Mouse (Mus musculus) limb, embryonic 10.5 days (tissue): ENCODE measurements around the gene Ylpm1. TPM values are rescaled to one million over a fixed set of nuclear protein-coding genes. Genes with fewer than 3 reads are reported as not detected.

Experiments
- polyA plus RNA-seq: library from polyadenylated mRNA; unstranded; fragments of >200 nt; fragmentation: Nextera tagmentation; extraction: Ambion mirVana; gene quantifications from 2 replicates; pipeline ENCODE4 v1.2.1, GENCODE M21; 2016

Ylpm1 gene
- polyA plus RNA-seq, 1 experiment from 2014 or later: 35.8 TPM

Other genes starting within 250 kb of the Ylpm1 start
- 55.9 and 62.5 TPM in 2 replicates for gene Npc2, start 223.2 kb upstream of the Ylpm1 start, polyA plus RNA-seq
- 118 and 137 TPM in 2 replicates for gene Isca2, start 223.1 kb upstream of the Ylpm1 start, polyA plus RNA-seq
- 0.03 TPM in 1 of 2 replicates, not detected in the other for gene Ltbp2, start 119.8 kb upstream of the Ylpm1 start, polyA plus RNA-seq
- gene Fcf1, start 25.4 kb upstream of the Ylpm1 start, polyA plus RNA-seq: 170 and 186 TPM in 2 replicates
- gene Arel1, start 25.4 kb upstream of the Ylpm1 start, polyA plus RNA-seq: 15.7 and 16.8 TPM in 2 replicates
- gene Prox2, start 114.4 kb downstream of the Ylpm1 start, polyA plus RNA-seq: 2.4 and 2.7 TPM in 2 replicates
- gene Dlst, start 114.5 kb downstream of the Ylpm1 start, polyA plus RNA-seq: 116 and 123 TPM in 2 replicates
- gene Rps6kl1, start 154.9 kb downstream of the Ylpm1 start, polyA plus RNA-seq: 0.39 and 0.45 TPM in 2 replicates
- 6.9 and 9.6 TPM in 2 replicates for gene Pgf, start 181.5 kb downstream of the Ylpm1 start, polyA plus RNA-seq
- 126 and 133 TPM in 2 replicates for gene Eif2b2, start 223.2 kb downstream of the Ylpm1 start, polyA plus RNA-seq